Mouse (Mus musculus) heart, adult 2 months (tissue): ENCODE measurements around the gene Rgl2. TPM values are rescaled to one million over a fixed set of nuclear protein-coding genes. Genes with fewer than 3 reads are reported as not detected.

Experiments
- DNase-seq, 2 experiments: peaks; one replicate each; pipeline ENCODE4 v3.0.0; 2021
- H3K27ac ChIP-seq: fragments of 200-600 bp; 2 replicates; pipeline ENCODE4 v1.8.1; 2022
- H3K27me3 ChIP-seq: fragments of 200-500 bp; 2 replicates; pipeline ENCODE4 v1.6.1; 2012; ENCODE audit warnings: mild to moderate bottlenecking, low read length, inconsistent platforms, mixed read lengths; ENCODE audit not compliant: control insufficient read depth, insufficient read depth
- H3K36me3 ChIP-seq: fragments of 200-500 bp; 2 replicates; pipeline ENCODE4 v1.6.1; 2012; ENCODE audit warnings: low read length, inconsistent platforms; ENCODE audit not compliant: control insufficient read depth, insufficient read depth
- H3K4me1 ChIP-seq: fragments of 200-500 bp; 2 replicates; pipeline ENCODE4 v1.6.1; 2011; ENCODE audit warnings: low read length; ENCODE audit not compliant: control insufficient read depth, insufficient read depth
- H3K4me3 ChIP-seq: fragments of 200-600 bp; 2 replicates; pipeline ENCODE4 v1.8.1; 2022
- H3K79me2 ChIP-seq: fragments of 200-500 bp; replicated peaks from 2 replicates; pipeline ENCODE4 v1.6.1; 2012; ENCODE audit warnings: mild to moderate bottlenecking, inconsistent platforms, low read length, moderate library complexity, mixed read lengths; ENCODE audit not compliant: control insufficient read depth, insufficient read depth
- H3K9ac ChIP-seq: fragments of 200-500 bp; 2 replicates; pipeline ENCODE4 v1.6.1; 2012; ENCODE audit warnings: low read depth, mild to moderate bottlenecking, control low read depth, inconsistent platforms, low read length, mixed read lengths
- CTCF ChIP-seq: fragments of 200-600 bp; IDR thresholded peaks from 2 replicates; pipeline ENCODE4 v1.8.1; 2022; ENCODE audit warnings: antibody characterized with exemption, mild to moderate bottlenecking, moderate library complexity
- EP300 ChIP-seq: fragments of 200-500 bp; IDR thresholded peaks from 2 replicates; pipeline ENCODE4 v1.6.1; 2011; ENCODE audit warnings: low read depth, low read length, control low read depth; ENCODE audit not compliant: insufficient read depth
- POLR2A ChIP-seq: fragments of 200-500 bp; IDR thresholded peaks from 2 replicates; pipeline ENCODE4 v1.6.1; 2011; ENCODE audit warnings: mild to moderate bottlenecking, low read depth, low read length, control low read depth; ENCODE audit not compliant: insufficient read depth
- WGBS: fragments of 180-500 bp; shearing (Covaris S2); methylation state at CpG from one replicate; pipeline ENCODE4 v1.1.7; 2018; 5-methylcytosine and 5-hydroxymethylcytosine counted together
- intact Hi-C: fragments of 180-260 bp; cut with DNase I; formaldehyde crosslinking; loops from one replicate; pipeline ENCODE4 v1.15.1; 2025
- polyA plus RNA-seq: library from polyadenylated mRNA; depleted of rRNA; stranded (reverse); fragments of >200 nt; gene quantifications from 2 replicates; pipeline ENCODE4 v1.2.3, GENCODE M21; 2012
- total RNA-seq, 2 experiments: library from RNA; stranded (reverse); gene quantifications; 2 replicates each; pipeline ENCODE4 v1.2.3; 2021

Gene Rgl2
- total and polyA plus RNA-seq, 3 experiments: 33.2 to 89.1 (median 36.0) TPM

DNA sequence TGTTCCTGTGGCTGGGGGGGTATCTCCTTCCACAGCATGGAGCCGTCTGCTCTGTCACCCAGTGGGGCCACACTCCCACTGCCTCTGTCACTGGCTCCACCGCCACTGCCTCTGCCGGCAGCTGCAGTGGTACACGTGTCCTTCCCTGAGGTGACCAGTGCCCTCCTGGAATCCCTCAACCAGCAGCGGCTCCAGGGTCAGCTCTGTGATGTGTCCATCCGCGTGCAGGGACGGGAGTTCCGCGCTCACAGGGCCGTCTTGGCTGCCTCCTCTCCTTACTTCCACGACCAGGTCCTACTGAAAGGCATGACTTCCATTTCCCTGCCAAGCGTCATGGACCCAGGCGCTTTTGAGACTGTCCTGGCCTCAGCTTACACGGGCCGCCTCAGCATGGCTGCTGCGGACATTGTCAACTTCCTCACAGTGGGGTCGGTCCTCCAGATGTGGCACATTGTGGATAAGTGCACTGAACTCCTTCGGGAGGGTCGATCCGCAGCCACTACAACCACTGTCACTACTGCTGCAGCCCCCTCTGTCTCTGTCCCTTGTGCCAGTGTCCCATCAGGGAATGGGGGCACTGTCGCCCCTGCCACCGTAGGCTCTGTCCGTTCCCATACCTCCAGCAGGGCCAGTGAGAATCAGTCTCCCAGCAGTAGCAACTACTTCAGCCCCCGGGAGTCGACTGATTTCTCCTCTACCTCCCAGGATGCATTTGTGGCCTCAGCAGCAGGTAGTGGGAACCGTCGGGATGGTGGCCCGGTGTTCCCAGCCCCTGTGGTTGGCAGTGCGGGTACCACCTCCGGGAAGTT lies 12.3 kb upstream of the Rgl2 start:
- Histone ChIP-seq H3K4me1 (peaks cover 4% of the 10 kb centered on the region), H3K4me3 (peak overlapping the region; percentile 59; the same call in 1 of the 2 replicates), H3K36me3 (peaks cover 3% of the 10 kb centered on the region; the same call in 1 of the 2 replicates), H3K9ac (no peak overlapping the region), H3K27ac (peak overlapping the region; percentile 62; the same call in 1 of the 2 replicates), H3K27me3 (no peaks in the 10 kb centered on the region), H3K79me2 (no peaks in the 10 kb centered on the region)
- 70% methylated on average over 31 of the region's 31 CpGs for WGBS
- no peak for DNase-seq
- intact Hi-C loops: no loop called here
- TF ChIP-seq CTCF (no peak), EP300 (no peak), POLR2A (no peak)

DNA sequence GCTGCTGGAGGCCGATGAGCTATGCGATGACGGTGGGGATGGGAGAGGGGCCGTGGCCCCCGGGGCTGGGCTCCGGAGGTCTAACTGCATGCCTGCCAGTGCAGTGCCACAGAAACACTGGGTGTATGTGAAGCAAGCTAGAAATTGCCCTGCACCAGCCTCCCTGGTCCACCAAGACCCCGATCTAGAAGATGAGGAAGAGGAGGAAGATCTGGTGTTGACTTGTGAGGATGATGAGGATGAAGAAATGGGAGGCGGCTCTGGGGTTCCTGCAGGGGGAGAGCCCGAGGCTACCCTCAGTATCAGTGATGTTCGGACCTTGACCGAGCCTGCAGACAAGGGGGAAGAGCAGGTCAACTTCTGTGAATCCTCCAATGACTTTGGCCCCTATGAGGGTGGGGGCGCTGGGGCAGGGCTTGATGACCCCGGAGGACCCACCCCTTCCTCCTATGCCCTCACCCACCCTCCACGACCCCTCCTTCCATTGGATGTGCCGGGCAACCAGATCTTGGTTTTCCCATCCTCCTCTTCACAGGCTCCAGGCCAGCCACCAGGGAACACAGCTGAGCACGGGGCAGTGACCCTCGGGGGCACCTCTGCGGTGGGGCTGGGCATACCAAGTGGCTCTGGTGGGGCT lies 11.6 kb upstream of the Rgl2 start:
- intact Hi-C loops: no loop called here
- peak in 1 of 2 experiments; percentile 24 for DNase-seq
- H3K79me2 ChIP-seq: no peaks in the 10 kb centered on the region
- TF ChIP-seq CTCF (no peak), POLR2A (no peak), EP300 (no peak)
- peaks cover 3% of the 10 kb centered on the region; the same call in 1 of the 2 replicates for H3K36me3 ChIP-seq
- H3K4me3 ChIP-seq: no peak overlapping the region
- 82% methylated on average over 18 of the region's 18 CpGs for WGBS
- H3K4me1 ChIP-seq: peaks cover 4% of the 10 kb centered on the region
- H3K9ac ChIP-seq: no peak overlapping the region
- no peak overlapping the region for H3K27ac ChIP-seq
- H3K27me3 ChIP-seq: no peaks in the 10 kb centered on the region

DNA sequence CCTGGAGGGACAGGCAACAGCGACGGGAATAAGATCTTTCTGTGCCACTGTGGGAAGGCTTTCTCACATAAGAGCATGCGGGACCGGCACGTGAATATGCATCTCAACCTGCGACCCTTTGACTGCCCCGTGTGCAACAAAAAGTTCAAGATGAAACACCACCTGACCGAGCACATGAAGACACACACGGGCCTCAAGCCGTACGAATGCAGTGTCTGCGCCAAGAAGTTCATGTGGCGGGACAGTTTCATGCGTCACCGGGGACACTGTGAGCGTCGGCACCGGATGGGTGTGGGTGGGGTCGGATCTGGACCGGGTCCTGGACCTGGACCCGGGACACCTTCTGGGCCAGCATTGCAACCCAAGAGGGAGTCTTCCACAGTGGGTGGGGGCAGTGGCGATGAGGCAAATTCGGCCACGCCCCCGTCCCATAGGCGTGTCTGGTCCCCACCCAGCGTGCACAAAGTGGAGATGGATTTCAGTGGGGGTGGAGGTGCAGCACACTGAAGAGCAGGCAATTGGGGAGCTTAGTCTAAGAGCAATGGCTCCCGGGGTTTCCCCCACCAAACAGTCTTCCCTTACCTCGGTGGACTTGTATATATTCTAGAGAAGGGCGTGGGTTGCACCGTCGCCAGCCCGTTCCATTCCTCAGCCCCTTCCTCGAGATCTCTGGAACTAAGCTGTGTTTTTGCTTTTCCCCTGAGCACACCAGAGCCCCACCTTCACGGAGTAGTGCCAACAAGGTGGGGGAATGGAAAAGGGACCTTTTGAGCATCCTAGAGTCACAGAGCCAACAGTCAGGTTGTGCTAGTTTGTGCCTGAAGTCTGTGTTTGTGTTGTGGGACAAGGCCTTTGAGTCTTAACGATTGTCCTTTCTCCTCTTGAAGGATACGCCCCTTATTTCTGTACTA lies 10.8 kb upstream of the Rgl2 start:
- Histone ChIP-seq H3K9ac (0 out of 2 replicates have a peak overlapping the region, but pooled peaks have one; percentile 85), H3K4me1 (peaks cover 4% of the 10 kb centered on the region), H3K27ac (peak overlapping the region; percentile 92), H3K79me2 (no peaks in the 10 kb centered on the region), H3K4me3 (peak overlapping the region; percentile 75), H3K27me3 (no peaks in the 10 kb centered on the region), H3K36me3 (peaks cover 3% of the 10 kb centered on the region; the same call in 1 of the 2 replicates)
- intact Hi-C loops: no loop called here
- DNase-seq: peak; percentile 66 to 68
- 54% methylated on average over 37 of the region's 37 CpGs for WGBS
- TF ChIP-seq EP300 (0 out of 2 replicates have a peak, but pooled peaks have one; percentile 29), CTCF (no peak), POLR2A (no peak)

DNA sequence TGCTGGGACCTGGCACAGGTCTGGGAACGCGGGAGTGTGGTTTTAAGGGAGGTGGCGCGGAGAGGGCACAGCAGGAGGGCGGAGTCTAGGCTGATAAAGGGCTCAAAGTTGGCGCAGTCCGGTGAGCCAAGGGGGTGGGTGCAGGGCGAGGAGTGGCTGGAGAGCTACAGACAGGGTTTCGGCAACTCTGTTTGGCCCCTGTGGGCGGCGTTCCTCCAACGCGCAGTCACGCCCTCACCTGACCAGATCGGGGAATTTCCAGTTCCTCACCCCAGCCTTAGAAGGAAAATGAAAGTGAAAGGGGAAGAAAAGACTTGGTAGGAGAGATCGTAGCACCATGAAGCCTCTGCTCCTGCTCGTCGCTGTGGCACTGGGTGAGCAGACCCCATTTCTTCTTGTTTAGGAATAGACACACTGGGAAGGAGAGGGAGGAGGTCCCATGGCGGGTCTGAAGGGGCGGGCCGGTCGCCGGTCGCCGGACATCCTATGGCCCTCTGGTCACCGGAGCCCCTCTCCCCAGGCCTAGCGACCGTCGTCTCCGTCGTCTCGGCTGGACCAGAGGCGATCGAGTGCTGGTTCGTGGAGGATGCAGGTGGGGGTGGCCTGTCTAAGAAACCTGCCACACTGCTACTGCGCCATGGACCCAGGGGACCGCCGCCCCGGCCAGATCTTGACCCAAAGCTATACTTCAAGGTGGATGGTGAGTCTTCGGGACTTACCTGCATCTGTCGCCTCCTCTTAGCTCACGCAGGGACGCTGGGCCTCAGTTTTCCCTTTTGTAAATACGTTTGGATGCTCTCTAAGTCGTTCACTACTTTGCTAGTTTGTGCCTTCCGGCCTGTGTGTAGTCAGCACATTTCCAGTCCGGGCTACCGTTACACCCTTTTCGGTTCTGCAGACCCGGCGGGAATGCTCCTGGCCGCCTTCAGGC lies 9.7 kb upstream of the Rgl2 start:
- H3K27me3 ChIP-seq: no peaks in the 10 kb centered on the region
- intact Hi-C loops: loop anchor here (1.0 to 10.0 kb wide), 3 partner anchors 10 to 675 kb away; partner anchors contain the start of genes Ager, Pbx2 and Rgl2
- H3K4me3 ChIP-seq: peak overlapping the region; percentile 75
- H3K9ac ChIP-seq: peak overlapping the region; percentile 85
- under 1% methylated on average over 52 of the region's 52 CpGs for WGBS
- H3K27ac ChIP-seq: peak overlapping the region; percentile 92
- peak; percentile 85 to 91 for DNase-seq
- TF ChIP-seq EP300: peak; percentile 80; the same call in 1 of the 2 replicates
- TF ChIP-seq CTCF: peak; percentile 54
- peak; percentile 86 for TF ChIP-seq POLR2A
- peaks cover 4% of the 10 kb centered on the region for H3K4me1 ChIP-seq
- H3K36me3 ChIP-seq: peaks cover 3% of the 10 kb centered on the region; the same call in 1 of the 2 replicates
- H3K79me2 ChIP-seq: no peaks in the 10 kb centered on the region
